Mouse (Mus musculus) brain, embryonic 14.5 days (tissue): Measurements from ENCODE around the gene March4. TPM values are rescaled to one million over a fixed set of nuclear protein-coding genes. Genes with fewer than 3 reads are reported as not detected.

Source experiments
- DNase-seq: peaks from one replicate; pipeline ENCODE4 v3.0.0-alpha.2; 2011; ENCODE audit warnings: low read depth
- CTCF ChIP-seq: fragments of 200-500 bp; IDR thresholded peaks from 2 replicates; pipeline ENCODE4 v1.5.1; 2012; ENCODE audit warnings: inconsistent platforms, mild to moderate bottlenecking, moderate library complexity, borderline replicate concordance; ENCODE audit not compliant: insufficient read depth, insufficient read length; ENCODE audit errors: extremely low read depth
- POLR2A ChIP-seq: fragments of 200-500 bp; IDR thresholded peaks from 2 replicates; pipeline ENCODE4 v1.6.1; 2012; ENCODE audit warnings: mild to moderate bottlenecking, inconsistent platforms, borderline replicate concordance; ENCODE audit not compliant: poor library complexity, insufficient read depth, insufficient read length, severe bottlenecking; ENCODE audit errors: extremely low read depth
- polyA plus RNA-seq: library from polyadenylated mRNA; depleted of rRNA; stranded (reverse); fragments of >200 nt; gene quantifications from 2 replicates; pipeline ENCODE4 v1.2.3, GENCODE M21; 2012; rRNA removed

Gene March4
- polyA plus RNA-seq, 1 experiment, result 17.0 TPM

- DNase-seq, result peak; percentile 78
- TF ChIP-seq POLR2A (no peak), CTCF (no peak)
These were observed 130.1 kb downstream of the March4 start for GRCm38 (mm10) chr1:72406505-72407079.

GRCm38 (mm10) chr1:72401331-72402069 lies 135.2 kb downstream of the March4 start:
- TF ChIP-seq CTCF (no peak), POLR2A (no peak)
- no peak for DNase-seq

GRCm38 (mm10) chr1:72400616-72401015 lies 136.1 kb downstream of the March4 start:
- peak; percentile 80 for DNase-seq
- no peak for TF ChIP-seq CTCF
- TF ChIP-seq POLR2A, result no peak

GRCm38 (mm10) chr1:72399720-72400401 lies 136.9 kb downstream of the March4 start:
- TF ChIP-seq CTCF, result no peak
- no peak for DNase-seq

GRCm38 (mm10) chr1:72390420-72390819 lies 146.3 kb downstream of the March4 start:
- TF ChIP-seq CTCF (no peak), POLR2A (no peak)
- DNase-seq, result no peak

- no peak for TF ChIP-seq CTCF
- TF ChIP-seq POLR2A, result no peak
- DNase-seq, result no peak
These were observed 153.1 kb downstream of the March4 start for GRCm38 (mm10) chr1:72383651-72384050.

- TF ChIP-seq CTCF, result no peak
- no peak for TF ChIP-seq POLR2A
- no peak for DNase-seq
These were observed 153.7 kb downstream of the March4 start for GRCm38 (mm10) chr1:72383056-72383455.

- TF ChIP-seq POLR2A (no peak), CTCF (no peak)
These were observed 156.2 kb downstream of the March4 start for GRCm38 (mm10) chr1:72380544-72380943.

GRCm38 (mm10) chr1:72379752-72380353 lies 156.9 kb downstream of the March4 start:
- TF ChIP-seq CTCF (no peak), POLR2A (no peak)
- peak; percentile 64 for DNase-seq

More at GRCm38 (mm10) chr1:72380544-72380943, 156.2 kb downstream of the March4 start:
- no peak for DNase-seq

GRCm38 (mm10) chr1:72378151-72378550 lies 158.6 kb downstream of the March4 start:
- TF ChIP-seq POLR2A (no peak), CTCF (no peak)
- DNase-seq, result no peak

Other genes starting within 250 kb of the March4 start
- 11.0 and 11.4 TPM in 2 replicates for gene Xrcc5, start 229.5 kb downstream of the March4 start, polyA plus RNA-seq
- 44.9 TPM in 2 replicates for gene Smarcal1, start 46.3 kb upstream of the March4 start, polyA plus RNA-seq
- gene Ankar, start 163.6 kb upstream of the March4 start, polyA plus RNA-seq, result 0.01 TPM in 1 of 2 replicates, not detected in the other
- 1,149 and 1,406 TPM in 2 replicates for gene Rpl37a, start 174.4 kb upstream of the March4 start, polyA plus RNA-seq